Mouse (Mus musculus): ENCODE data around the gene Fkbp5. TPM values are rescaled to one million over a fixed set of nuclear protein-coding genes. Genes with fewer than 3 reads are reported as not detected.
"Not testable (repeated sequence)": the region's sequence is repeated elsewhere in the genome, so short reads cannot be mapped to it uniquely, and the experiment has no call there.

Gene Fkbp5
- polyA plus RNA-seq (2015; fragmentation: Nextera tagmentation; extraction: Ambion mirVana), result 10.8 and 12.0 TPM in 2 replicates

DNA sequence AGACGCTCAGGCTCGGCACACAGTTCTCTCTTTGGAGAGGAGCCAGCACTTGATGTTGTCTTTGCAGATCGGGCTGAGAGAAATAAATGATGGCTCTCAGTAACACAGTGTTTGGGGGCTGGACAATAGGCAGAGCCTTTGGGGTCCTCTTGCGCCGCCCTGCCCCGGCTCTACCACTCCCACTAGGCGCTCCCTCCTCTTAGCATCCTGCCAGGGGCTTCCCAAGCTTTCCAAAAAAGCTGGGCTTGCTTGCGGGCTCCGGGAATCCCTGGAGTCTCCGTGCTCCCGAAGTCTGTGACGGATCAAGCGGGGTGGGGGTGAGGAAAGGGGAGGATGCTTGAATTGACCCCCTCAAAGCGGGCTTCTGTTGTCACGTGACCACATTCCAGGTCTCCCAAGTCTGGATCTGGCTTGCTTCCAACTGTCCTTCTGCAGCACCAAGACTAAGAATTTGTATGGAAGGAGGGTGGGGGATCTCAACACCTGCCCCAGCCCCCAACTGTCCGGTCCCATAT is at the start of gene Fkbp5:
Gene Fkbp5 (minus strand): TSS at position 87 of the 515 bp plus-strand sequence.
- H3K9ac ChIP-seq, result peak within 1 kb of the TSS; percentile 47
- H3K4me2 ChIP-seq, result peak within 1 kb of the TSS; percentile 66
- H3K27me3 ChIP-seq, result peaks cover 68% of the 10 kb centered on the region
- peak within 1 kb of the TSS; percentile 46 for H3K4me3 ChIP-seq (replicated peaks)
- H3K4me1 ChIP-seq (replicated peaks), result peaks cover 57% of the 10 kb centered on the region
- DNase-seq (no peak), ATAC-seq (ENCODE audit: low read depth) (no peak)
- no peaks in the 10 kb centered on the region for H3K9me3 ChIP-seq (replicated peaks)
- H3K36me3 ChIP-seq, result no peaks in the 10 kb centered on the region
- 9% methylated on average over 16 of the region's 16 CpGs for WGBS (ENCODE audit: insufficient replicate concordance)
- no peak within 1 kb of the TSS for H3K27ac ChIP-seq

DNA sequence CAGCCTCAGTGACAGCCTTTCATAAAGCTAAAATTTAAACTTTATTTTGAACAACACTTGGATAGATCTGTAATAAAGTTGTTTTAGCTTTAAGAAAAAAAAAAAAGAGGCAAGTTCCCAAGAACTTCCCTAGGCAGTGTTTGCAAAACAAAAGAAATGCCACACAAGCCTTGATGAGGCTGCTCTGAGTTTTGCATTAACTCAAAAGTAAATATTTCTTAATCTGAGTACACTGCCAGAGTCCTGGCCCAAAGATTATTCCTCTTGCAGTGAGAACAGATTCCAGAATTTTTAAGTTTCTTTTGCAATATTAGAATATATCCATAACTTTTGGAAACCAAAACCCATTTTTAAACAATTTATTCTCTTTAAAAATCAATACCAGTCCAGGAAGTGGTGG is 47.9 kb upstream of the Fkbp5 start:
- ATAC-seq (ENCODE audit: low read depth), result no peak
- no peak overlapping the region for H3K27ac ChIP-seq
- no peak overlapping the region for H3K4me3 ChIP-seq (replicated peaks)
- H3K4me2 ChIP-seq, result no peak overlapping the region
- H3K9ac ChIP-seq, result no peak overlapping the region
- H3K4me1 ChIP-seq (replicated peaks), result peaks cover 6% of the 10 kb centered on the region; the same call in 1 of the 2 replicates
- H3K36me3 ChIP-seq, result no peaks in the 10 kb centered on the region
- no peaks in the 10 kb centered on the region for H3K27me3 ChIP-seq
- no peaks in the 10 kb centered on the region for H3K9me3 ChIP-seq (replicated peaks)
- no peak for DNase-seq

DNA sequence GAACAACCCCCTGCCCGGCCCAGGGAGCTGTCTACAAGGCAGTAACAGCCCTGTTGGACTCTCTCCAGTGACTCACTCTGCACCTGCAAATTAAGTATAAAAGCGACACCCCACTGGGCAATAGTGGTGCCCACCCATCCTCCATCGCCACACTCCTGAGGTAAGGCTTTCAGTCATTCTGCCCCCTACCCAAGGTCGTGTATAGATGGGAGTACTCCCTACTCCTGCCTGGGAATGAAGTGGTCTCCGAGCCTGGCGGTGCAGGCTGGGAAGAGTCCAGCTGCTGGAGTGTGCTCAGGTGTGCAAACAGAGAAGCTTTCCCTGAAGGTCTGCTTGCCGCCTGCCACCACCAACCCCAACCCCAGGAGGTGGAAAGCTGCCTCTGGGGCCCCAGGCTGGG is 44.3 kb upstream of the Fkbp5 start:
- Histone ChIP-seq H3K9me3 (replicated peaks) (no peaks in the 10 kb centered on the region), H3K27me3 (no peaks in the 10 kb centered on the region), H3K27ac (0 out of 2 replicates have a peak overlapping the region, but pooled peaks have one; percentile 12), H3K4me2 (no peak overlapping the region), H3K9ac (no peak overlapping the region), H3K4me3 (replicated peaks) (no peak overlapping the region), H3K4me1 (replicated peaks) (peaks cover 12% of the 10 kb centered on the region), H3K36me3 (no peaks in the 10 kb centered on the region)
- ATAC-seq (ENCODE audit: low read depth), result no peak
- DNase-seq, result no peak
- 56% methylated on average over 7 of the region's 7 CpGs for whole genome bisulfite sequencing (ENCODE audit: insufficient replicate concordance)

DNA sequence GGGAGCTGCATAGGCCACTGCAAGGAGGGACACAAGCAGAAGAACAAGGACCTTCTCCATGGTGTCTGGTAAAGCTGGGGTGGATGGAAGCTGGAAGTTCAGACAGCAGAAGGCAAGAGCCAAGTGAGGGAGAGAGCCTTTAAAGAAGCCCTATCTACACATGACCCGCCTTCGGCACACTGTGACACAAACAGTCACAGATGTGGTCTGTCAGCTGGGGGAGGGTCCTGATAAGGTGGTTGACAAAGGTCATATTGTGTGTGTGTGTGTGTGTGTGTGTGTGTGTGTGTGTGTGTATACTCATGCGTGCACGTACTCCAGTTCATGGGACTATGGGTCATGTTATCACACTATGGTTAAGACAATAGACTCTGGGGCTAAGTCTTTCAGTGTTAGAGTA is 43.3 kb upstream of the Fkbp5 start, which contains the start of gene Clps:
Gene Clps (minus strand): TSS at position 169 of the 400 bp plus-strand sequence.
- Histone ChIP-seq H3K4me2 (no peak within 1 kb of the TSS), H3K4me1 (replicated peaks) (peaks cover 15% of the 10 kb centered on the region), H3K27ac (0 out of 2 replicates have a peak within 1 kb of the TSS, but pooled peaks have one; percentile 12), H3K36me3 (no peaks in the 10 kb centered on the region), H3K27me3 (no peaks in the 10 kb centered on the region), H3K4me3 (replicated peaks) (no peak within 1 kb of the TSS), H3K9me3 (replicated peaks) (no peaks in the 10 kb centered on the region), H3K9ac (no peak within 1 kb of the TSS)
- ATAC-seq (ENCODE audit: low read depth) (no peak), DNase-seq (no peak)
- WGBS (ENCODE audit: insufficient replicate concordance), result 55% methylated on average over 4 of the region's 4 CpGs

DNA sequence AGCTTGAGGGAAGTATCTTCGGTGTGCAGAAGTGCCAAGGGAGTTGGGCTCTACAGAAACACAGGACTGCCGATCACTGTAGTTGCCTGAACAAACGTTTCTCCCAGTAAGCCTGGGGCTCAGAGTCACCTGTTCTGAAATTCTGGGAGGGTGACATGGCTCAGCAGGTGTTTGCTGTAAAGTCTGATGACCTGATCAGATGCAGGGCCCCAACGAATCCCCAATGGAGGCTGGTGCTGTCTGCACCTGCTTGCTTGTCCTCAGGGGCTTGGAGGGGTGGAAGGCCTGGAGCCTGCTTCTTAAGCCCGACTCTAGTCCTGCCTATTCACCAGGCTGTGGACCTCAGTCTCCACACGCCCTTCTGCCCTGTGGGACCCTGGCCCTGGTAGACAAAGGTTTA is 40.4 kb upstream of the Fkbp5 start:
- DNase-seq (no peak), ATAC-seq (ENCODE audit: low read depth) (no peak)
- H3K27ac ChIP-seq, result no peak overlapping the region
- 61% methylated on average over 6 of the region's 6 CpGs for WGBS (ENCODE audit: insufficient replicate concordance)
- H3K4me2 ChIP-seq, result no peak overlapping the region
- H3K36me3 ChIP-seq, result no peaks in the 10 kb centered on the region
- H3K4me3 ChIP-seq (replicated peaks), result no peak overlapping the region
- H3K9ac ChIP-seq, result no peak overlapping the region
- H3K9me3 ChIP-seq (replicated peaks), result no peaks in the 10 kb centered on the region
- H3K27me3 ChIP-seq, result no peaks in the 10 kb centered on the region
- H3K4me1 ChIP-seq (replicated peaks), result peaks cover 17% of the 10 kb centered on the region

DNA sequence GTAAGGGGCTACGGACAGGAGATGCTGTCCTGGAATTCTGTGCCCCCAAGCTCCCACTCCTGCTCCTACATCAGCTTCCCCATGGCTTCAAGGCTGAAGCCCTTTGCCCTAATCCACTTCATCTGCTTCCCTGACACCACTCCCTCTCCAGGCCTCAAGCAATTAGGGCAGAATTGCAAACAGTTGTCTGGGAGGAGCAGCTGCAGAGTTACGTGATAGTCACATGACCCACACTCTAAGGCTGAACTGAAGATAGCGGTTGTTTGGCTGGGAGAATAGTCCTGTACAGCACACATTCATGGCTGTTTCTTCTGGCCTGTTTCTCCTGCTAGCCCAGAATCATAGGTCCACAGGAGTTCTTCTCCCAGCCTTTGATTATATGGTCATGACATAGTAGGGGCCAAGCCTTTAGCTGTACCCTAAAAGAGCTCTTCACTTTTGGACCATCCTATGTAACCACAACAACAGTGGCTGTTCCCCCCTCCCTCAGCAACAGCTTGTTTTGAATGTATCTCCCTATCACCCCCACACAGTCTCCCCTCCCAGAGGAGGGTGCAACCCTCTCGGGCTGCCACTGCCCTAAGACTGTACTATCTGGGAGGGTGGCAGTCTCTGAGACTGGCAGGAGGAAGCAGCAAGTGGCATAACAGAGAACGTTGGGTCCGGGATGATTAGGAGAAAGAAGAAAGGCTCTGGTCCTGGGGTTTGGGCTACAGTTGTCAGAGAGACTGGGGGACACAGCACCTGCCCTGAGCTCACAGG is 39.5 kb upstream of the Fkbp5 start:
- ATAC-seq (ENCODE audit: low read depth) (no peak), DNase-seq (no peak)
- no peak overlapping the region for H3K27ac ChIP-seq
- H3K4me2 ChIP-seq, result no peak overlapping the region
- H3K9me3 ChIP-seq (replicated peaks), result no peaks in the 10 kb centered on the region
- peaks cover 17% of the 10 kb centered on the region for H3K4me1 ChIP-seq (replicated peaks)
- H3K27me3 ChIP-seq, result no peaks in the 10 kb centered on the region
- H3K4me3 ChIP-seq (replicated peaks), result no peak overlapping the region
- 25% methylated on average over 6 of the region's 6 CpGs for WGBS (ENCODE audit: insufficient replicate concordance)
- no peaks in the 10 kb centered on the region for H3K36me3 ChIP-seq
- no peak overlapping the region for H3K9ac ChIP-seq

DNA sequence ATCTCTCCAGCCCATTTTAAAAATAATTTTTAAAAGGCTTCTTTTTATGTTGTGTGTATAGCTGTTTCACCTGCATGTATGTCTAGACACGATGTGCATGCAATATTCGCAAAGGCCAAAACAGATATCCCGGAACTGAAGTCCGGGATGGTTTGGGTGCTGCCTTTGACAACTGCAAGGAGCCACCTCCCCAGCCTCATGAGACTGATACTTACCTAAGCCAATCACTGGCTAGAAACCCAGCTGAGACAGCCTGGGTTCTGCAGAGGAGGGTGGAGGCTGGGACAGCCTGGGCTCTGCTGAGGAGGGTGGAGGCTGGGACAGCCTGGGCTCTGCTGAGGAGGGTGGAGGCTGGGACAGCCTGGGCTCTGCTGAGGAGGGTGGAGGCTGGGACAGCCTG is 36.7 kb upstream of the Fkbp5 start:
- 76% methylated on average over 4 of the region's 4 CpGs for WGBS (ENCODE audit: insufficient replicate concordance)
- H3K9me3 ChIP-seq (replicated peaks); H3K27ac ChIP-seq; DNase-seq; H3K36me3 ChIP-seq; ATAC-seq (ENCODE audit: low read depth); H3K9ac ChIP-seq; H3K4me3 ChIP-seq (replicated peaks); H3K27me3 ChIP-seq; H3K4me2 ChIP-seq: not testable (repeated sequence)
- peaks cover 10% of the 10 kb centered on the region for H3K4me1 ChIP-seq (replicated peaks)

DNA sequence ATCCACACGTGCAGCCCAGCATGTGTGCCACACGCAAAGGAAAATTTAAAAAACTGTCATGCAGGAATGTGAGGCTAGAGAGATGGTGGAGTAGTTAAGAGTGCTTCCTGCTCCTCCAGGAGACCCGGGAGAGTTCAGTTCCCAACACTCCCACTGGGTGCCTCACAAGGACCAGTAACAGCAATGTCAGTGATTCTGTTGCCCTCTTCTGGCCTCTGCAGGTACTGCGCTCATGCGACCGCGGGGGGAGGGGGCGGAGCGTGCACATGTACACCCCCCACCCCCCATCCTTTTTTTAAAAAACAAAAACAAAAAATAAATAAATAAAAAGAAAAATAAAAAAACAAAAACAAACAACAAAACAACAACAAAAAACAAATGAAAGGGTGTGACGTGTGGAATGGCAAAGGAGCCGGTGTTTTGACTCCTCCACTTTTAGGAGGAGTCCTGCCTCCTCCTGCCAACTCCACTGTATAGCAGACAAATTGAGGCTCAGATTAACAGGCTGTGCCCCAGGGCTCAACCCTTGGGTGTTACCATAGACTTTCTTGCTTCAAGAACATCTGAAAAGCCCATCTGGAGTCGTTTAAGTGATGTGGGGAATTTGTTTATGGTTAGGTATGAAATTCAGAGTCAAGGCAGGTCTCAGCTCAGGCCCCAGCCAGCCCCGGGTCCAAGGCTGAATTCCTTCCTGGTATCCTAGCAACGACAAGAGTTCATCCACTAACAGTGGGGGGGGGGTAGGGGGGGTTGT is 35.9 kb upstream of the Fkbp5 start:
- ATAC-seq (ENCODE audit: low read depth), result no peak
- H3K4me3 ChIP-seq (replicated peaks), result no peak overlapping the region
- no peaks in the 10 kb centered on the region for H3K9me3 ChIP-seq (replicated peaks)
- no peak overlapping the region for H3K9ac ChIP-seq
- H3K27ac ChIP-seq, result no peak overlapping the region
- peaks cover 10% of the 10 kb centered on the region for H3K4me1 ChIP-seq (replicated peaks)
- WGBS (ENCODE audit: insufficient replicate concordance), result 8% methylated on average over 14 of the region's 14 CpGs
- no peak overlapping the region for H3K4me2 ChIP-seq
- H3K36me3 ChIP-seq, result no peaks in the 10 kb centered on the region
- H3K27me3 ChIP-seq, result peaks cover 4% of the 10 kb centered on the region; the same call in 1 of the 2 replicates
- peak; percentile 29 for DNase-seq

DNA sequence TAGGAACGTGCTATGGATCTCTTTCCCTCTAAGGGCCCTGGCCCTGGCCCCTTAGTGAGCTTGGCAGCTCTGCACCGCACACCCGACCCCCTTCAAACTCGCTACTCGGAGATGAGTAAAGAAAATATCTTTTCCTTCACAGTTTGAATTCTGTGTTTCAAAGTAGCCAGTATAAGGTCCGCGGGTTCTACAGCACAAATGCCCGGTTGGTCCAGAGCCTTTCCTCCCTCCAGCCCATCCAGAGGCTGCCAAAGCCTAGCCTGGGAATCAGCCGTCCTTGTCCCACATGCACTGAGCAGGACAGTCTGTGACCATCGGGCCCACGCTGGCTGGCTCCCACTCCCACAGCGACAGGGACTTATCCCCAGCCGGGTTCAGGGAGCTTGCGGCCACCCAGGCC is 31.8 kb upstream of the Fkbp5 start, which contains the start of gene Clpsl2:
Gene Clpsl2 (plus strand): TSS at position 301 of the 400 bp plus-strand sequence.
- no peak for DNase-seq
- ATAC-seq (ENCODE audit: low read depth), result no peak

DNA sequence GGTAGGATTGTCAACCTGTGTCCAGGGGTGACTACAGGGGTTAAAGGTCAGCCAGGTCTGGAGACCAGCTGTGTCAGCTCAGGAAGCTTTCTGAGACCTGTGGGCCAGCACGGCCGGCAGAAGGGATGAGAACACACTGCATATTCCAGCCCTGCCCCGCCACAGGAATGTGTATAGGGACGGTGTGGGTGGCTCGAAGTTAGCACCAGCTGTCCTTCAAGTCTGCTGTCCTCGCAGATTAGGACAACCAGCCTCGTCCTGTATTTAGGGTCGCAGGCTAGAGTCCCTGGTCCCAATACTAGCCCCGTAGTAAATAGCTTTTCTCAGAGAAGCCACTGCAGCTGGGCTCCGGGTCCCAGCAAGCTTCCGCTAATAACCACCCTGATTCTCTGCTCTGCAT is 31.2 kb upstream of the Fkbp5 start:
- Histone ChIP-seq H3K27ac (no peak overlapping the region), H3K9me3 (replicated peaks) (no peaks in the 10 kb centered on the region), H3K4me2 (no peak overlapping the region), H3K4me3 (replicated peaks) (no peak overlapping the region), H3K4me1 (replicated peaks) (0 out of 2 replicates have a peak, but pooled peaks cover 3% of the 10 kb centered on the region), H3K27me3 (peaks cover 4% of the 10 kb centered on the region; the same call in 1 of the 2 replicates), H3K9ac (no peak overlapping the region), H3K36me3 (no peaks in the 10 kb centered on the region)
- ATAC-seq (ENCODE audit: low read depth), result no peak
- DNase-seq, result no peak
- WGBS (ENCODE audit: insufficient replicate concordance), result 54% methylated on average over 11 of the region's 11 CpGs

More for the DNA sequence above, 31.8 kb upstream of the Fkbp5 start, which contains the start of gene Clpsl2:
- 64% methylated on average over 14 of the region's 14 CpGs for WGBS (ENCODE audit: insufficient replicate concordance)
- Histone ChIP-seq H3K27ac (no peak within 1 kb of the TSS), H3K4me2 (no peak within 1 kb of the TSS), H3K4me3 (replicated peaks) (no peak within 1 kb of the TSS), H3K27me3 (peaks cover 4% of the 10 kb centered on the region; the same call in 1 of the 2 replicates), H3K4me1 (replicated peaks) (0 out of 2 replicates have a peak, but pooled peaks cover 3% of the 10 kb centered on the region), H3K36me3 (no peaks in the 10 kb centered on the region), H3K9me3 (replicated peaks) (no peaks in the 10 kb centered on the region), H3K9ac (no peak within 1 kb of the TSS)

DNA sequence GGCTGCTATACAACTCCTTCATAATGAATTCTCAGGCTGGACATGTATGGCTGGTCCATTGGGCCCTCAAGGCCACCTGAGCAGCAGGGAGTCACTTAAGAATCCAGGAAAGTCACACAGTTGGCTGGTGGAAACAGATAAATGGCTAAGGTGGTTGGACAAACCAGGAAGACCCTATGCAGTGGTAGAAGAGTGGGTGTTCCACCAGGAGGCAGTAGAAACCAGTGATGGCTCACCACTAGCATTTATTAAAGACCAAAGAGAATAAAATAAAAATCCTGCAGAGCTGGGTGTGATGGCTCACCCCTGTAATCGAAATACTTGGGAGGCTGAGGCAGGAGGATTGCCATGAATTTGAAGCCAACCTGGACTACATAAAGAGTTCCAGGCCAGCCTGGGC is 29.6 kb upstream of the Fkbp5 start:
- Histone ChIP-seq H3K27me3 (peaks cover 4% of the 10 kb centered on the region; the same call in 1 of the 2 replicates), H3K4me1 (replicated peaks) (no peaks in the 10 kb centered on the region), H3K4me2 (no peak overlapping the region), H3K9ac (no peak overlapping the region), H3K27ac (no peak overlapping the region), H3K36me3 (no peaks in the 10 kb centered on the region), H3K4me3 (replicated peaks) (no peak overlapping the region), H3K9me3 (replicated peaks) (peaks cover 1% of the 10 kb centered on the region; the same call in 1 of the 2 replicates)
- no peak for DNase-seq
- WGBS (ENCODE audit: insufficient replicate concordance), result 50% methylated on average over 1 of the region's 1 CpGs
- ATAC-seq (ENCODE audit: low read depth), result no peak
